Mouse (Mus musculus): ENCODE results near the gene Ethe1. TPM values are rescaled to one million over a fixed set of nuclear protein-coding genes. Genes with fewer than 3 reads are reported as not detected.
A peak's percentile ranks its signal among the peaks of the same experiment; 100 is the strongest.

Gene Ethe1
- polyA plus RNA-seq, 1 experiment from 2014 or later: 53.6 TPM

DNA sequence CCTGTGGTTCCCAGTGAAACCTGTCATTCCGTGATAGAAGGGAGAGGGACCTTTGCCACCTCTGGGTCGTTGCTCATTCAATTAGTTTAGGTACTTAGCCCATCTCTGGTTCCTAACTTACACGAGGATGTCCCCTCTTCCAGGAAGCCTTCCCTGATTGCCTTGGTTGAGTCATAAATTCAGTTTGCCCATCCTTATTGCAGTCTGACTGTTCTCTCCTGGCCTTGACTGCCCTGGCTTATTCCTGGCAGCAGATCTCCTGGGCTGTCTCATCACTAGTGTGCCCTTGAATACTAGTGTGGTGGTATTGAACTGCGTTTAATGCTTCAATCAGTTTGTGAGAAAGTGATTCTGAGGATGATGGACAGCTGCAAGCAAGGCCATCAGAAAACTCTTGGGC is 42.3 kb downstream of the Ethe1 start:
- no peak overlapping the region for H3K27ac ChIP-seq (ENCODE audit: low read depth, low read length)
- no peak overlapping the region for H3K9ac ChIP-seq (ENCODE audit: low read depth, low read length)
- no peaks in the 10 kb centered on the region for H3K27me3 ChIP-seq (ENCODE audit: control insufficient read depth, insufficient read depth, low read length)
- H3K9me3 ChIP-seq (ENCODE audit: control insufficient read depth, low read length): no peaks in the 10 kb centered on the region
- no peak overlapping the region for H3K4me3 ChIP-seq (ENCODE audit: low read length)
- no peaks in the 10 kb centered on the region for H3K4me1 ChIP-seq (ENCODE audit: control insufficient read depth, insufficient read depth, low read length)
- no peak for ATAC-seq (ENCODE audit: low FRiP score, low TSS enrichment)
- WGBS: 57% methylated on average over 4 of the region's 4 CpGs
- H3K4me2 ChIP-seq (replicated peaks; ENCODE audit: low read depth, low read length): no peak overlapping the region
- H3K36me3 ChIP-seq (ENCODE audit: control insufficient read depth, insufficient read depth, low read length): no peaks in the 10 kb centered on the region

GRCm38 (mm10) chr7:24630116-24630880 is 43.0 kb downstream of the Ethe1 start:
- Histone ChIP-seq H3K9ac (ENCODE audit: low read depth, low read length) (no peak overlapping the region), H3K4me1 (ENCODE audit: control insufficient read depth, insufficient read depth, low read length) (no peaks in the 10 kb centered on the region), H3K27ac (ENCODE audit: low read depth, low read length) (no peak overlapping the region), H3K27me3 (ENCODE audit: control insufficient read depth, insufficient read depth, low read length) (no peaks in the 10 kb centered on the region), H3K4me2 (replicated peaks; ENCODE audit: low read depth, low read length) (no peak overlapping the region), H3K36me3 (ENCODE audit: control insufficient read depth, insufficient read depth, low read length) (no peaks in the 10 kb centered on the region), H3K4me3 (ENCODE audit: low read length) (no peak overlapping the region), H3K9me3 (ENCODE audit: control insufficient read depth, low read length) (no peaks in the 10 kb centered on the region)
- 81% methylated on average over 10 of the region's 10 CpGs for WGBS
- ATAC-seq (ENCODE audit: low FRiP score, low TSS enrichment): no peak

GRCm38 (mm10) chr7:24636264-24636663 is 48.9 kb downstream of the Ethe1 start, which contains the start of gene Lypd3:
Lypd3 (plus strand) TSS chr7:24636550.
- H3K9ac ChIP-seq (ENCODE audit: low read depth, low read length): no peak within 1 kb of the TSS
- H3K9me3 ChIP-seq (ENCODE audit: control insufficient read depth, low read length): no peaks in the 10 kb centered on the region
- H3K36me3 ChIP-seq (ENCODE audit: control insufficient read depth, insufficient read depth, low read length): no peaks in the 10 kb centered on the region
- peak within 1 kb of the TSS; percentile 19; the same call in 1 of the 2 replicates for H3K4me2 ChIP-seq (replicated peaks; ENCODE audit: low read depth, low read length)
- 10% methylated on average over 15 of the region's 15 CpGs for WGBS
- H3K27me3 ChIP-seq (ENCODE audit: control insufficient read depth, insufficient read depth, low read length): peaks cover 42% of the 10 kb centered on the region
- peaks cover 7% of the 10 kb centered on the region for H3K4me1 ChIP-seq (ENCODE audit: control insufficient read depth, insufficient read depth, low read length)
- ATAC-seq (ENCODE audit: low FRiP score, low TSS enrichment): no peak
- H3K4me3 ChIP-seq (ENCODE audit: low read length): peak within 1 kb of the TSS; percentile 42; the same call in 1 of the 2 replicates
- no peak within 1 kb of the TSS for H3K27ac ChIP-seq (ENCODE audit: low read depth, low read length)

GRCm38 (mm10) chr7:24637046-24637445 is 49.7 kb downstream of the Ethe1 start:
- no peaks in the 10 kb centered on the region for H3K9me3 ChIP-seq (ENCODE audit: control insufficient read depth, low read length)
- WGBS: 3% methylated on average over 18 of the region's 18 CpGs
- no peak overlapping the region for H3K27ac ChIP-seq (ENCODE audit: low read depth, low read length)
- H3K4me3 ChIP-seq (ENCODE audit: low read length): peak overlapping the region; percentile 42; the same call in 1 of the 2 replicates
- no peak overlapping the region for H3K9ac ChIP-seq (ENCODE audit: low read depth, low read length)
- peaks cover 42% of the 10 kb centered on the region for H3K27me3 ChIP-seq (ENCODE audit: control insufficient read depth, insufficient read depth, low read length)
- H3K4me1 ChIP-seq (ENCODE audit: control insufficient read depth, insufficient read depth, low read length): peaks cover 7% of the 10 kb centered on the region
- H3K4me2 ChIP-seq (replicated peaks; ENCODE audit: low read depth, low read length): peak overlapping the region; percentile 19; the same call in 1 of the 2 replicates
- H3K36me3 ChIP-seq (ENCODE audit: control insufficient read depth, insufficient read depth, low read length): no peaks in the 10 kb centered on the region
- ATAC-seq (ENCODE audit: low FRiP score, low TSS enrichment): no peak

DNA sequence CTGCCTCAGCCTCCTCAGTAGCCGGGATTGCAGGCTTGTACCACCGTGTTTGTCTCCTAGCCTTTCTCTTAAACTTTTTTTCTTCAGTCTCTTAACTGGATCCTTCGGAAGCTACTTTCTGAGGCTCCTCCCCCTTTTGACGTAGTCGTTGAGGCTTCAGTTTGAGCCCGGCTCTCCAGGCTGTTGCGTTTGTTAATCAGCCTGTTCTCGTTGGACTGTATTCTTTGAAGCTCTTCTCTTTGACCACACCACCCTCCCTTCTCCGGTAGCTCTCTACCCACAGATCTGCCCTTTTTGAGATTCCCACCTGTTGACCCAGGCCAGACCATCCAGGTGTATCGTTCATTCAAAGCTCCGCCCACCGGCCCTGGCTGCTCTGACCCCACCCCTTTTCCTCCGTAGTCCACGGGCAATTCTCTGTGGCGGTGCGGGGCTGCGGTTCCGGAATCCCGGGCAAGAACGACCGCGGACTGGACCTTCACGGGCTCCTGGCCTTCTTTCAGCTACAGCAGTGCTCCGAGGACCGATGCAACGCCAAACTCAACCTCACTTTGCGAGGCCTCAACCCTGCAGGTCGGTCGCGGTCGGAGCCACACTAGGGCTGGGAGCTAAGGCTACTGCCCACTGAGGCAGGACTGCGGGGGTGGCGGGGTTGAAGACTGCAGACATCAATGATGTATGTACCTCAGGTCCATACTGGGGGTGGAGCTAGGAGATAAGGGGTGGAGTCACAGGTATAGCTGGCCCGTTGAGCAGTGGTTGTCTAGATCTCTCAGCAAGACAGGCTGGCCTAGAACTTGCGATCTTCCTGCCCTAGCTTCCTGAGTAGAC is 50.9 kb downstream of the Ethe1 start:
- Histone ChIP-seq H3K36me3 (ENCODE audit: control insufficient read depth, insufficient read depth, low read length) (no peaks in the 10 kb centered on the region), H3K27ac (ENCODE audit: low read depth, low read length) (no peak overlapping the region), H3K9me3 (ENCODE audit: control insufficient read depth, low read length) (no peaks in the 10 kb centered on the region), H3K4me1 (ENCODE audit: control insufficient read depth, insufficient read depth, low read length) (peaks cover 7% of the 10 kb centered on the region), H3K4me3 (ENCODE audit: low read length) (peak overlapping the region; percentile 42), H3K4me2 (replicated peaks; ENCODE audit: low read depth, low read length) (peak overlapping the region; percentile 67), H3K27me3 (ENCODE audit: control insufficient read depth, insufficient read depth, low read length) (peaks cover 42% of the 10 kb centered on the region), H3K9ac (ENCODE audit: low read depth, low read length) (peak overlapping the region; percentile 18; the same call in 1 of the 2 replicates)
- 4% methylated on average over 35 of the region's 35 CpGs for WGBS
- ATAC-seq (ENCODE audit: low FRiP score, low TSS enrichment): peak; percentile 61

DNA sequence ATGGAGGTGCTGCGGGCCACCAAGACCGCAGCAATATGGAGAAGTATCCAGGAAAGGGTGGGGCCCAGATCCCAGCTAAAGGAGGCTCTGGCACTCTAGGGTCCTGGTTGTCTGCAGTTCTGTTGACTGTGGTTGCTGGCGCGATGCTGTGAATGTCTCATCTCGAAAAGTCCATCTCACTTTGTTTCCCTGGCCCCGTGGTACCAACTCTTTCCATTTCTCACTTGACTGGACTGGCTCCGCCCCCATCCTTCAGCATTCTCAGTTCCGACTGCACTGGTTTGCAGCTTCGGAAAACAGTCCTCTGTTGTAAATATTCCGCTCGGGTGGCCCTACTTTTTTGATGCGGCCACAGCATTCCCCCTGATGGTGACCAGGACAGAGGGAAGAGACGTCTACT is 53.1 kb downstream of the Ethe1 start:
- H3K4me1 ChIP-seq (ENCODE audit: control insufficient read depth, insufficient read depth, low read length): peaks cover 7% of the 10 kb centered on the region
- no peak for ATAC-seq (ENCODE audit: low FRiP score, low TSS enrichment)
- no peak overlapping the region for H3K9ac ChIP-seq (ENCODE audit: low read depth, low read length)
- peaks cover 42% of the 10 kb centered on the region for H3K27me3 ChIP-seq (ENCODE audit: control insufficient read depth, insufficient read depth, low read length)
- no peaks in the 10 kb centered on the region for H3K36me3 ChIP-seq (ENCODE audit: control insufficient read depth, insufficient read depth, low read length)
- H3K4me3 ChIP-seq (ENCODE audit: low read length): no peak overlapping the region
- H3K9me3 ChIP-seq (ENCODE audit: control insufficient read depth, low read length): no peaks in the 10 kb centered on the region
- H3K27ac ChIP-seq (ENCODE audit: low read depth, low read length): no peak overlapping the region
- no peak overlapping the region for H3K4me2 ChIP-seq (replicated peaks; ENCODE audit: low read depth, low read length)
- 62% methylated on average over 13 of the region's 13 CpGs for WGBS

DNA sequence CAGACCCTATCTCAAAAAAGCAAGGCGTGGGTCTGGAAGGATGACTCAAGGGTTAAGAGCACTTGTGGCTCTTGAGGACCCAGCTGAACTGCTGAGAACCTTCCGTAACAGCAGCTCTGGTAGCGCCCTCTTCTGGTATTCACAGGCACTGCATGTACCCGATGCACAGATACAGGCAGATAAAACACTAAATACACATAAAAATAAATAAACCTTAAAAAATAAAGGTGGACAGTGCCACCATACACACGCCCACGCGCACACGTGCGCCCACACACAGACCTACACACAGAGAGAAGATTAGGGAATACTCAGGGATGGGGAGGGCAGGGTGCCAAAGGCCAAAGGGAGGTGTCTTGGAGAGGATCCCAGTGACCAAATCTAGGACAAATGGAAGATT is 55.1 kb downstream of the Ethe1 start:
- ATAC-seq (ENCODE audit: low FRiP score, low TSS enrichment): no peak
- Histone ChIP-seq H3K27ac (ENCODE audit: low read depth, low read length) (no peak overlapping the region), H3K27me3 (ENCODE audit: control insufficient read depth, insufficient read depth, low read length) (peaks cover 26% of the 10 kb centered on the region), H3K9ac (ENCODE audit: low read depth, low read length) (no peak overlapping the region), H3K4me3 (ENCODE audit: low read length) (no peak overlapping the region), H3K36me3 (ENCODE audit: control insufficient read depth, insufficient read depth, low read length) (no peaks in the 10 kb centered on the region), H3K4me2 (replicated peaks; ENCODE audit: low read depth, low read length) (no peak overlapping the region), H3K4me1 (ENCODE audit: control insufficient read depth, insufficient read depth, low read length) (peaks cover 7% of the 10 kb centered on the region), H3K9me3 (ENCODE audit: control insufficient read depth, low read length) (no peaks in the 10 kb centered on the region)
- WGBS: 6% methylated on average over 9 of the region's 9 CpGs

DNA sequence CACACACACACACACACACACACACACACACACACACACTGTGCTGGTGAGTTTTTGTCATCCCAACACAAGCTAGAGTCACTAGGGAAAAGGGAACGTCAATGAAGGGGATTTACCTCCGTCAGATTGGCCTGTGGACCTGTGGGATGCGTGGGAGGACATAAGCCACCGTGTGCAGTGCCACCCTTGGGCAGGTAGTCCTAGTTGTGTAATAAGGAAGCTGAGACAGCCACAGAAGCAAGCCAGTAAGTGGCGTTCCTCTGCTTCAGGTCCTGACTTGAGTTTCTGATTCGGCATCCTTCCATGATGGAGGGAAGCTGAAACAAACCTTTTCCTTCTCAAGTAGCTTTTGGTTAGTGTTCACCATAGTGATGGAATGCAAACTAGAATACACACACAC is 57.1 kb downstream of the Ethe1 start:
- Histone ChIP-seq H3K27ac (ENCODE audit: low read depth, low read length) (no peak overlapping the region), H3K36me3 (ENCODE audit: control insufficient read depth, insufficient read depth, low read length) (no peaks in the 10 kb centered on the region), H3K4me2 (replicated peaks; ENCODE audit: low read depth, low read length) (no peak overlapping the region), H3K4me3 (ENCODE audit: low read length) (no peak overlapping the region), H3K4me1 (ENCODE audit: control insufficient read depth, insufficient read depth, low read length) (no peaks in the 10 kb centered on the region), H3K9ac (ENCODE audit: low read depth, low read length) (no peak overlapping the region), H3K27me3 (ENCODE audit: control insufficient read depth, insufficient read depth, low read length) (peaks cover 10% of the 10 kb centered on the region; the same call in 1 of the 2 replicates), H3K9me3 (ENCODE audit: control insufficient read depth, low read length) (no peaks in the 10 kb centered on the region)
- 78% methylated on average over 6 of the region's 6 CpGs for WGBS
- ATAC-seq (ENCODE audit: low FRiP score, low TSS enrichment): no peak

- H3K4me3 ChIP-seq (ENCODE audit: low read length): no peak overlapping the region
- H3K9ac ChIP-seq (ENCODE audit: low read depth, low read length): no peak overlapping the region
- H3K36me3 ChIP-seq (ENCODE audit: control insufficient read depth, insufficient read depth, low read length): no peaks in the 10 kb centered on the region
- no peaks in the 10 kb centered on the region for H3K4me1 ChIP-seq (ENCODE audit: control insufficient read depth, insufficient read depth, low read length)
- ATAC-seq (ENCODE audit: low FRiP score, low TSS enrichment): no peak
- H3K4me2 ChIP-seq (replicated peaks; ENCODE audit: low read depth, low read length): no peak overlapping the region
- H3K9me3 ChIP-seq (ENCODE audit: control insufficient read depth, low read length): no peaks in the 10 kb centered on the region
- WGBS: 75% methylated on average over 7 of the region's 7 CpGs
- H3K27me3 ChIP-seq (ENCODE audit: control insufficient read depth, insufficient read depth, low read length): peaks cover 5% of the 10 kb centered on the region; the same call in 1 of the 2 replicates
- no peak overlapping the region for H3K27ac ChIP-seq (ENCODE audit: low read depth, low read length)
Measured at GRCm38 (mm10) chr7:24644996-24645395, 57.7 kb downstream of the Ethe1 start.
